Mouse (Mus musculus): Measurements from ENCODE around the gene Gys1.
"Not testable (repeated sequence)": the region's sequence is repeated elsewhere in the genome, so short reads cannot be mapped to it uniquely, and the experiment has no call there.

Gene Gys1

GRCm38 (mm10) chr7:45434203-45435015 is at the start of gene Gys1:
Gys1 (plus strand) TSS chr7:45434844.
- peak; percentile 100 for DNase-seq (ENCODE audit: low read depth)

- peak; percentile 45 for DNase-seq (ENCODE audit: low read depth)
Observed at GRCm38 (mm10) chr7:45386077-45386476, 48.6 kb upstream of the Gys1 start.

DNA sequence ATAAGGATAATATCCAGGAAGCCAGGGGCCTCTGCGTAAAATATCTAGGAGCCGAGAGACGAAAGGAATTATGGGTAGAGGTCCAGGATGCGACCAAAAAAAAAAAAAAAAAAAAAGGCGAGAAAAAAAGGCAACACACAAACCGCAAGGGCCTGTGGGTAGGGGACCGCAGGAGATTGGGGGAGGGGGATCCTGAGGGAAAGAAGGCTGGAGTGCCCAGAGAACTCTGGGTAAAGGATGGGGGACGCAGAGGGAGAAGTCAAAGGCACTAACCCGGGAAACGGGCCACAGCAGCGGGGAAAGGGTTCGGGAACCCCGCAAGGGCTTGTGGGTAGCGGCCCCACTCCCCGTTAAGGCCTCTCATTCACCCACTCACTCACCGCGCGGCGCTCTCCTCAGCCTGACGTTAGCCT is 39.5 kb upstream of the Gys1 start:
- DNase-seq (ENCODE audit: low read depth), result no peak

DNA sequence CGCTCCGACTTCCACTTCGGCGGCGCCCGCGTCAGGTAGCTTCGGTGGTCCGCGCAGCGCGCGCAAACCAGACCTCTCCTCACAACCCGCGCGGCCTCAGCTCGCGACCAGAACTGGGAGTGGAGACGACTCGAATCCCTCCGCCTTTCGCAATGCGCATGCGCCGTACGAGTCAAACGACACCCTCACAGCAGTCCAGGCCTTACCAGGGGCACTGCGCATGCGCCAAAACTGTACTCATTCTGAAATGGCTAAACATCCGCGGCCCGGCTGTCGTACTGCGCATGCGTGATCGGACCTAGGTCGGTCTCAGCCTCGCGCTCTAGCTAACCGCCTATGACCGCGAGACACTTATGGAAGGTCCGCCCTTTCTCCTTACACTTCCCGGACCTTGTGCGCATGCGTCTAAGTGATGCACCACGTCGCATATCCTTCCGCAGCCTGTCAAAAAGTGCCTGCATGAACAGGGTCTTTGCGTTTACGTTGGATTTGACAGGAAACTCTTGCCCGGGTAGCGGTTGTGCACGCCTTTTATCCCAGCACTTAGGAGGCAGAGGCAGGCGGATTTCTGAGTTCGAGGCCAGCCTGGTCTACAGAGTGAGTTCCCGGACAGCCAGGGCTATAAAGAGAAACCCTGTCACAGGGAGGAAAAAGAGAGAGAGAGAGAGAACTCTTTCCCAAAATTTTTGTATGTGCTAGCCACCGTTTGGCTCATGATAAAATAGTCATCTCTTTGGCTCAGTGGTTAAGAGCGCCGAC is 38.9 kb upstream of the Gys1 start, which contains the start of gene Snrnp70:
Snrnp70 (minus strand) TSS at position 165 of the 759 bp plus-strand sequence.
- peak; percentile 100 for DNase-seq (ENCODE audit: low read depth)

GRCm38 (mm10) chr7:45396337-45396775 is 38.3 kb upstream of the Gys1 start:
- not testable (repeated sequence) for DNase-seq (ENCODE audit: low read depth)

GRCm38 (mm10) chr7:45396787-45397186 is 37.9 kb upstream of the Gys1 start:
- DNase-seq (ENCODE audit: low read depth), result no peak

DNA sequence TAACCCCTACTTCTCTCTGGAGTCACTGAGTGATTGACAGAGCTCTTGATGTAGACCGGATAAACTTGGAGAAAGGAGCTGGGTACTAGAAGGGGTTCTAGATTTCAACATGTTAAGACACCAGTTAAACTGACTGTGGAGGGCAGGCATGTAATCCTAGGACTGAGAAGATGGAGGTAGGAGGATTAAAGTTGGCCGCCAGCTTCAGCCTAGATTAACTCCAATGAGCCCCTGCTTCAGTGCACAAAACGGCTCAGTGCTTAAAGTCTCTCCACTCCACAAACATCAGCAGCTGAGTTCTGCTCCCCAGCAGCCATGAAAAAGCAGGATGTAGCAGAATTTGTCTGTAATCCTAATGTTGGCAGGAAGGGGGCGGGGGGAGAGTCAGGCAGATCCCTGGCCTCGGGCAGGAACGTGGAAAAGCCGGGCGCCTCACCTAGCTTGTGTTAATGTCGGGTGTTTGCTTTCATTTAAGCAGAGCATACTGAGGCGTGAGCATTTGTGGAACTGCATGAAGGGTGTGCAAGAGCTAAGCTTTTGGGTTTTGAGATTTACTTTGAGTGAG is 33.0 kb upstream of the Gys1 start:
- no peak for DNase-seq (ENCODE audit: low read depth)

DNA sequence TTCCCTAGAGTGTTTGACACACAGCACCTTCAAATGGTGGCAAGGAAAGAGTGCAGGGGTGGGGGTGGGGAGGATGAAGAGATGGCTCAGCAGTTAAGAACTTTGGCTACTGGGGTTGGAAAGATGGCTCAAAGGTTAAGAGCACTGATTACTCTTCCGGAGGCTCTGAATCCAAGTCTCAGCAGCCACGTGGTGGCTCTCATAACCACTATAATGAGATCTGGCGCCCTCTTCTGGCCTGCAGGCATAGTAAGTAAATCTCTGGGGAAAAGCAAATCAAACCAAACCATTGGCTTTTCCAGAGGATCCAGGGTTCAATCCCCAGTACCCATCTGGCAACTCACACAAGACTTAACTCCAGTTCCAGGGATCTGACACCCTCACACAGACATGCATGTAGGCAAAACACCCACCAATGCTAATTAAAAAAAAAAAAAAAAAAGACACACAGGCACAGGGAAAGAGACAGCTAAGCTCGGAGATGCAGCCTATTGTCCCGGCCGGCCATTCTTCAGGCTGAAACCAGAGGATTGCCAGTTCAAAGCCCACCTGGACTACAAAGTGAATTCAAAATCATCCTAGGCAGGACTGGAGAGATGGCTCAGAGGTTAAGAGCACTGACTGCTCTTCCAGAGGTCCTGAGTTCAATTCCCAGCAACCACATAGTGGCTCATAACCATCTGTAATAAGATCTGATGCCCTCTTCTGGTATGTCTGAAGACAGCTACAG is 30.9 kb upstream of the Gys1 start:
- peak; percentile 89 for DNase-seq (ENCODE audit: low read depth)

DNA sequence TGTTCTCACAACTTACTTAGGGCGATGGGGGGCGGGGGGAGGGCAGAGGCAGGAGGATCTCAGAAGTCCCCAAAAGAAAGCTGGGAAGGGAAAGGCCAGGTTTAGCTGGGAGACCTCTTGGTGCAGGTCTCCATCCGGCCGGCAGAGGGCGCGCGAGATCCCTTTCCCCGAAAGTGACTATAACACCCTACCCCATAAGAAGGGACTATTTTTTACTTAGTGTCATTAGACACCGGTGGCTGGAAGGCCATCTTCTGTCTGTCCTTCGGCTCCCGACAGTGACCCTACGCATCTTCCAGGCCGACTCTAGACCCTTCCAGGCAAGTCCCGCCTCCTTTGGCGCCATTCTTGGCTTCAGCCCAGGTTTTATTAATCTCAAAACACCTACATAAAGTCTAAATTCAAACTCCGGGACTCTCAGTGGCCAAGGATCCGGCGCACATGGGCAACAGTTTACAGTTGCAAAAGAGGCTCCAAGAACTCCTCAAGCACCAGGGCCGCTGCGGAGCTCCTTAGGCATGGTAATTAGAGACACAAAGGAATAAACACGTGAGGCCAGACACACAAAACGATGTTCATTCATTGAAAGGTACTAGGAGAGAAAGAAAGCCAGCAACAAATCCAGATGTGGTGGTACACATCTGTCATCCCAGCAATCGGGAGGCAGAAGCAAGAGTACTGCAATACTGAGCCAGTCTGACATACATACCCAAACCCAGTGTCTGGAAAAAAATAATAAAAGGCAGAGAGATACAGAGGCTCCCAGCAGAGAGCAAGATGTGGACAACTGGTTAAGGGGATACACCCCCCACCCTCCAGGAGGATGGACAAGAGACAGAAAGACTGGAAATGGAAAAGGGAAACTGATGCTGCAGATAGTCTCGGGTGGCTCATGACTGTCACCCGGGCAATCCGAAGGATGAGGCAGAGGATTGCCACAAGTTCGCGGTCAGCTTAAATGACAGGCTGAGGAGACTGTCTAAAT is 29.3 kb upstream of the Gys1 start, which contains the start of gene Kcna7:
Kcna7 (plus strand) TSS at position 563 of the 985 bp plus-strand sequence.
- DNase-seq (ENCODE audit: low read depth), result peak; percentile 70

- DNase-seq (ENCODE audit: low read depth), result peak; percentile 43
Observed at GRCm38 (mm10) chr7:45406157-45407156, 28.2 kb upstream of the Gys1 start.

DNA sequence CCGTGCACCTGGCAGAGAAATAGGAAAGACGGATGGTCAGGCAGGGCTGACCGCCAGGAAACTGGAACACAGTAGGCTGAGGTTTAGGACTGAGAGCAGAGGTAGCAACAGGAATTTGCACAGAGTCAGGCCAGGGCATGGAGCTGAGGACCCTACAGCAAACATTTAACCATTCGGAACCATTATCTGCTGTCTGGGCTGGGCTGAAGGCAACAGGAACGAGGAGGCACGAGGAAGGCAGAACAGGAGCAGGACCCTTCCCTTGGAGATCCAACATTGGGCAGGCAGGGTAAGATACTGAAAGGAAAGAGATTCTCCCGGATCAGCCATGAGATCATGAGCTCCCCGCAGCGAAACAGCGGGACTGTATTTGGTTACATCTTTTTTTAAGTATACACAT is 26.8 kb upstream of the Gys1 start:
- no peak for DNase-seq (ENCODE audit: low read depth)

DNA sequence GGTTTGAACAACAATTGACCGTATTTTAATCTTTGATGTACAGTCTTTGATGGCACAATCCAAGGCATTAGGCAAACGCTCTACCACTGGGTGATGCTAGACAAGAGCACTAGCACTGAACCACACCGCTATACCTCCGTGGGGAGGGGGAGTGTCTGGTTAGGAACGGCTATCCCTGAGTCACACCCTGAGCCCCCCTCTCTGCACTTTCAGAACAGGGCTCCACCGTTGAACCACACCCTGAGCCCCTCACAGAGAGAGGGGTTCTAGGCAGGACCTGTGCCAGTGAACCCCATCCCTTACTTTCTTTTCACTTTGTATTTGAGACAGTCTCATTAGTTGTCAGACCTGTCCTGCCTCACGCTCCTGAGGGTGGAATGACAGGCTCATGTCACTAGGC is 26.3 kb upstream of the Gys1 start:
- DNase-seq (ENCODE audit: low read depth), result no peak

GRCm38 (mm10) chr7:45408949-45409348 is 25.7 kb upstream of the Gys1 start:
- DNase-seq (ENCODE audit: low read depth), result no peak

- DNase-seq (ENCODE audit: low read depth), result no peak
Observed at GRCm38 (mm10) chr7:45409497-45410163, 25.0 kb upstream of the Gys1 start.

- no peak for DNase-seq (ENCODE audit: low read depth)
Observed at GRCm38 (mm10) chr7:45412421-45412820, 22.2 kb upstream of the Gys1 start.

- DNase-seq (ENCODE audit: low read depth), result no peak
Observed at GRCm38 (mm10) chr7:45413113-45413863, 21.4 kb upstream of the Gys1 start, which contains the start of gene Ntf5. Ntf5 (plus strand) TSS chr7:45413695.

GRCm38 (mm10) chr7:45413864-45414739 is 20.5 kb upstream of the Gys1 start:
- peak; percentile 52 for DNase-seq (ENCODE audit: low read depth)
